Mouse (Mus musculus): ENCODE data around the gene Plin5.

DNA sequence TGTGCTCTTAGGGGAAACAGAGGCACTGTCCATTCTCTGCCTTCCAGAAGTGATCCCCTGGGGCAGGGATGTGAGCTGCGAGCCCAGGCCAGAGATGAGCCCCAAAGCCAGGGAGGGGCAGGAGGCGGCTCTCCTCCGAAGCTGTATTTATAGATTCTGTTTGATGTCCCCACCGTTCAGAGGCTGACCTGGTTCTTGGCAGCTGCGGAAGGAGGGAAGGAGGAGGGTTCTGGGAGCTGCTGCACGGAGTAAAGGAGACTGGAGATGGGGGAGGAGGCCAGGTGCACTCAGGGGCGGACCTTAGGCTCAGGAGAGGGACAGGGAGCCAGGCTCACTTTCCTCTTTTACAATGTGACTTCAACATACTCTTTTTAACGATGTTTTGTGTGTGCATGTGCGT is 28.7 kb upstream of the Plin5 start:
- TF ChIP-seq CTCF (IDR thresholded peaks at IDR 0.05; ENCODE audit: borderline replicate concordance, control insufficient read depth, extremely low read depth, insufficient read depth, low read length, poor library complexity), result no peak
- no peak for TF ChIP-seq POLR2A (IDR thresholded peaks at IDR 0.05; ENCODE audit: control insufficient read depth, extremely low read depth, insufficient read depth, low read length, poor library complexity)

All from thymus, adult 2 months (tissue).